Mouse (Mus musculus): ENCODE measurements at regions not wholly inside any gene's neighbourhood (a gene's known extent, or its start where the extent isn't known, plus 50 kb on each side); places are given as distances from the start of the nearest gene placed in this dataset.
A peak's percentile ranks its signal among the peaks of the same experiment; 100 is the strongest.

GRCm38 (mm10) chr2:7840612-7841011, 331.2 kb upstream of the Celf2 start:
- DNase-seq (ENCODE audit: low read depth, low spot score): peak; percentile 77

- no peak for DNase-seq (ENCODE audit: low read depth, low spot score)
These were observed 328.5 kb upstream of the Celf2 start for GRCm38 (mm10) chr2:7837877-7838276.

- peak; percentile 20 for DNase-seq (ENCODE audit: low read depth, low spot score)
These were observed 321.9 kb upstream of the Celf2 start for GRCm38 (mm10) chr2:7831239-7831638.

- peak; percentile 56 for DNase-seq (ENCODE audit: low read depth, low spot score)
These were observed 316.9 kb upstream of the Celf2 start for GRCm38 (mm10) chr2:7826272-7826671.

GRCm38 (mm10) chr2:7796415-7796814, 287.1 kb upstream of the Celf2 start:
- DNase-seq (ENCODE audit: low read depth, low spot score): no peak

GRCm38 (mm10) chr2:7792456-7793145, 283.2 kb upstream of the Celf2 start:
- peak; percentile 50 for DNase-seq (ENCODE audit: low read depth, low spot score)

GRCm38 (mm10) chr2:7778610-7779009, 269.2 kb upstream of the Celf2 start:
- peak; percentile 65 for DNase-seq (ENCODE audit: low read depth, low spot score)

GRCm38 (mm10) chr2:7734097-7734730, 224.9 kb upstream of the Celf2 start:
- DNase-seq (ENCODE audit: low read depth, low spot score): peak; percentile 92

GRCm38 (mm10) chr2:7730960-7731359, 221.6 kb upstream of the Celf2 start:
- DNase-seq (ENCODE audit: low read depth, low spot score): no peak

- no peak for DNase-seq (ENCODE audit: low read depth, low spot score)
These were observed 213.0 kb upstream of the Celf2 start for GRCm38 (mm10) chr2:7722283-7722935.

- DNase-seq (ENCODE audit: low read depth, low spot score): no peak
These were observed 201.7 kb upstream of the Celf2 start for GRCm38 (mm10) chr2:7711046-7711445.

- no peak for DNase-seq (ENCODE audit: low read depth, low spot score)
These were observed 201.1 kb upstream of the Celf2 start for GRCm38 (mm10) chr2:7710476-7710875.

GRCm38 (mm10) chr2:7683355-7683754, 174.0 kb upstream of the Celf2 start:
- DNase-seq (ENCODE audit: low read depth, low spot score): no peak

- DNase-seq (ENCODE audit: low read depth, low spot score): peak; percentile 37
These were observed 131.5 kb upstream of the Celf2 start for GRCm38 (mm10) chr2:7640892-7641291.

- DNase-seq (ENCODE audit: low read depth, low spot score): peak; percentile 53
These were observed 113.4 kb upstream of the Celf2 start for GRCm38 (mm10) chr2:7622716-7623285.

- peak; percentile 99 for DNase-seq (ENCODE audit: low read depth, low spot score)
These were observed 110.7 kb upstream of the Celf2 start for GRCm38 (mm10) chr2:7619888-7620664.

- peak; percentile 70 for DNase-seq (ENCODE audit: low read depth, low spot score)
These were observed 68.8 kb upstream of the Celf2 start for GRCm38 (mm10) chr2:7578196-7578595.
